ENCODE assay signal across 7 mouse cellular contexts in the genomic region with DNA sequence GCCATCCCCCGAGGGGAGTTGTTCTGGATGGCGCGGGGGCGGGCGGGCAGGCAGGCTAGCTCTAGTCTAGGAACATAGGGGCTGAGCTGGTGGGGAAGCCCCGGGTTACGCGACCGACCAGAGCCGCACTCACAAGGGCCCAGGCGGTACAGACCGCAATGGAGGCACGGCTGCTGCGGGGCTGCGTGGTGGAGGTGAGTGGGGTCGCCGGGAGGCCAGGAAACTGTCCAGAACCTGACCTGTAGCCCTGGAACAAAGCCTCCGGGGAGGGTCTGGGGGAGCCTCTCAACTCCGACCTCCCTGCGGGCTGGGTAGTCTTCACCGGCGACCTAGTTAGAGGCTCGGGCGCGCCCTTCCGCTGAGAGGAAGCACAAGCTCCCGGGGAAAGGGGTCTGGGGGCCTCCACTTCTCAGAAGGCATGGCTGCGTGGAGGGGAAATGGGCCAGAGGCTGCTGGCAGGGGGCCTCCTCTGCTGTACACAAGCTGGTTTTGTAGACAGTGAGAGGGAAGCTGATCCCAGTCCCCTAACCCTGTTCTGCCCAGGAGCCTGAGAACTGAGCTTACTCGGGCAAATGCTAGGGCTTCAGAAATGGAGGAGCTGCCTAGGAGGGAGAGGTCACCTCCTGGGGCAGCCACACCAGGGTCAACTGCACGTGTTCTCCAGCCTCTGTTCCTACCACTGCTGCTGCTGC. TPM values are rescaled to one million over a fixed set of nuclear protein-coding genes. Genes with fewer than 3 reads are reported as not detected.
DNase-seq lines count a peak whose midpoint lies in the region; ATAC-seq and TF ChIP-seq lines count a peak whose summit lies in the region.

A gene (plus strand): TSS at position 14 of the 692 bp plus-strand sequence.

- 6% methylated on average over 30 of the region's 30 CpGs for WGBS in lung, embryonic 16.5 days
- 3% methylated on average over 30 of the region's 30 CpGs for WGBS in forebrain, embryonic 16.5 days
- WGBS in limb, embryonic 14.5 days = 4% methylated on average over 30 of the region's 30 CpGs

- peak within 1 kb of the TSS; percentile 41 for H3K4me2 ChIP-seq in lung, embryonic 16.5 days (ENCODE audit: low read depth, low read length)
- no peak within 1 kb of the TSS for H3K4me2 ChIP-seq in forebrain, embryonic 16.5 days (ENCODE audit: low read length)
- peak within 1 kb of the TSS; percentile 37 for H3K4me2 ChIP-seq in limb, embryonic 14.5 days (replicated peaks; ENCODE audit: low read depth, low read length, severe bottlenecking)

- ATAC-seq in lung, embryonic 16.5 days (ENCODE audit: low read depth) = peak; percentile 39
- ATAC-seq in forebrain, embryonic 16.5 days = no peak
- no peak for ATAC-seq in limb, embryonic 14.5 days (ENCODE audit: low FRiP score, low read depth)

- H3K27ac ChIP-seq in lung, embryonic 16.5 days (ENCODE audit: low read length) = no peak within 1 kb of the TSS
- no peak within 1 kb of the TSS for H3K27ac ChIP-seq in forebrain, embryonic 16.5 days (ENCODE audit: low read length)
- no peak within 1 kb of the TSS for H3K27ac ChIP-seq in limb, embryonic 14.5 days (replicated peaks; ENCODE audit: low read depth, low read length)

- no peaks in the 10 kb centered on the region for H3K9me3 ChIP-seq in lung, embryonic 16.5 days (ENCODE audit: control insufficient read depth, low read length)
- no peaks in the 10 kb centered on the region for H3K9me3 ChIP-seq in forebrain, embryonic 16.5 days (ENCODE audit: control insufficient read depth, low read length)
- no peaks in the 10 kb centered on the region for H3K9me3 ChIP-seq in limb, embryonic 14.5 days (ENCODE audit: control insufficient read depth, low read length)

- no peak for TF ChIP-seq POLR2A in limb, embryonic 14.5 days (IDR thresholded peaks at IDR 0.05; ENCODE audit: borderline replicate concordance, extremely low read depth, insufficient read depth, insufficient read length)

- DNase-seq in lung, postnatal 10 days = no peak
- DNase-seq in limb, embryonic 14.5 days (ENCODE audit: low spot score) = no peak
- peak; percentile 69 for DNase-seq in retina, postnatal 1 day
- no peak for DNase-seq in adrenal gland, postnatal 25 days
- no peak for DNase-seq in kidney, adult 8-10 months

- H3K4me1 ChIP-seq in lung, embryonic 16.5 days (replicated peaks; ENCODE audit: control insufficient read depth, insufficient read depth, low read length) = peaks cover 32% of the 10 kb centered on the region
- peaks cover 14% of the 10 kb centered on the region for H3K4me1 ChIP-seq in forebrain, embryonic 16.5 days (replicated peaks; ENCODE audit: control insufficient read depth, insufficient read depth, low read length)
- peaks cover 23% of the 10 kb centered on the region for H3K4me1 ChIP-seq in limb, embryonic 14.5 days (ENCODE audit: control insufficient read depth, insufficient read depth, low read length)

- peaks cover 39% of the 10 kb centered on the region for H3K27me3 ChIP-seq in lung, embryonic 16.5 days (ENCODE audit: control insufficient read depth, insufficient read depth, low read depth, low read length)
- H3K27me3 ChIP-seq in forebrain, embryonic 16.5 days (replicated peaks; ENCODE audit: control insufficient read depth, insufficient read depth, low read length) = peaks cover 59% of the 10 kb centered on the region
- peaks cover 59% of the 10 kb centered on the region for H3K27me3 ChIP-seq in limb, embryonic 14.5 days (ENCODE audit: control insufficient read depth, insufficient read depth, low read length)

- H3K9ac ChIP-seq in lung, embryonic 16.5 days (ENCODE audit: low read length) = peak within 1 kb of the TSS; percentile 8
- H3K9ac ChIP-seq in forebrain, embryonic 16.5 days (replicated peaks; ENCODE audit: low read depth, low read length) = 0 out of 2 replicates have a peak within 1 kb of the TSS, but pooled peaks have one; percentile 17
- peak within 1 kb of the TSS; percentile 46; the same call in 1 of the 2 replicates for H3K9ac ChIP-seq in limb, embryonic 14.5 days (ENCODE audit: low read depth, low read length, severe bottlenecking)

- H3K36me3 ChIP-seq in lung, embryonic 16.5 days (ENCODE audit: control insufficient read depth, insufficient read depth, low read length) = peaks cover 23% of the 10 kb centered on the region
- no peaks in the 10 kb centered on the region for H3K36me3 ChIP-seq in forebrain, embryonic 16.5 days (ENCODE audit: control insufficient read depth, insufficient read depth)
- H3K36me3 ChIP-seq in limb, embryonic 14.5 days (ENCODE audit: control insufficient read depth, insufficient read depth, low read length) = peaks cover 42% of the 10 kb centered on the region

- H3K4me3 ChIP-seq in lung, embryonic 16.5 days (ENCODE audit: low read length) = peak within 1 kb of the TSS; percentile 1; the same call in 1 of the 2 replicates
- no peak within 1 kb of the TSS for H3K4me3 ChIP-seq in forebrain, embryonic 16.5 days (replicated peaks; ENCODE audit: low read length)
- H3K4me3 ChIP-seq in limb, embryonic 14.5 days (replicated peaks; ENCODE audit: low read length) = peak within 1 kb of the TSS; percentile 8; the same call in 1 of the 2 replicates

RNA-seq across cellular contexts. Expression of the gene that starts here (rescaled TPM):
- polyA plus RNA-seq in lung, embryonic 16.5 days (2015; fragmentation: Nextera tagmentation; extraction: Ambion mirVana) = 1.6 and 2.4 TPM in 2 replicates
- 0.97 and 1.5 TPM in 2 replicates for polyA plus RNA-seq in forebrain, embryonic 16.5 days (2015; fragmentation: Nextera tagmentation; extraction: Ambion mirVana)
- 5.6 and 6.0 TPM in 2 replicates for polyA plus RNA-seq in limb, embryonic 14.5 days (2012; rRNA removed)
- polyA plus RNA-seq in limb, embryonic 14.5 days (2014; fragmentation: Nextera tagmentation; extraction: Ambion mirVana) = 1.0 TPM in 2 replicates
- 1.5 and 2.0 TPM in 2 replicates for total RNA-seq in adrenal gland, postnatal 25 days (2021)
